Mouse (Mus musculus) C2C12 (cell line): ENCODE results near the gene Gm13275. TPM values are rescaled to one million over a fixed set of nuclear protein-coding genes. Genes with fewer than 3 reads are reported as not detected.
"Not testable (repeated sequence)": the region's sequence is repeated elsewhere in the genome, so short reads cannot be mapped to it uniquely, and the experiment has no call there.

Source experiments
- H3K27me3 ChIP-seq: one replicate; pipeline ENCODE4 v1.6.1; 2011; ENCODE audit not compliant: control insufficient read depth, insufficient read depth, insufficient read length
- H3K36me3 ChIP-seq: one replicate; pipeline ENCODE4 v1.6.1; 2011; ENCODE audit not compliant: control insufficient read depth, insufficient read depth
- H3K4me3 ChIP-seq: one replicate; pipeline ENCODE4 v1.5.1; 2011; ENCODE audit warnings: mild to moderate bottlenecking, control low read depth; ENCODE audit not compliant: poor library complexity, insufficient read depth, severe bottlenecking
- H3K79me2 ChIP-seq: one replicate; pipeline ENCODE4 v1.6.1; 2011; ENCODE audit not compliant: control insufficient read depth, insufficient read depth
- H3K79me3 ChIP-seq: one replicate; pipeline ENCODE4 v1.6.1; 2011; ENCODE audit warnings: low read depth, control low read depth
- H3ac ChIP-seq: one replicate; pipeline ENCODE3; 2011; ENCODE audit warnings: low read depth; ENCODE audit not compliant: control insufficient read depth, insufficient read length
- CEBPB ChIP-seq: IDR thresholded peaks from one replicate; pipeline ENCODE4 v1.6.1; 2011; ENCODE audit warnings: low read depth, mild to moderate bottlenecking, control low read depth, moderate library complexity
- CTCF ChIP-seq: IDR thresholded peaks from one replicate; pipeline ENCODE4 v1.5.1; 2011; ENCODE audit not compliant: control insufficient read depth, insufficient read depth, insufficient read length
- FOSL1 ChIP-seq: IDR thresholded peaks from one replicate; pipeline ENCODE4 v1.8.0; 2011; ENCODE audit warnings: mild to moderate bottlenecking, low read length; ENCODE audit not compliant: poor library complexity, insufficient read depth, severe bottlenecking
- MAX ChIP-seq: IDR thresholded peaks from one replicate; pipeline ENCODE4 v1.6.1; 2011; ENCODE audit warnings: mild to moderate bottlenecking, control low read depth
- MYOD1 ChIP-seq: IDR thresholded peaks from one replicate; pipeline ENCODE4 v1.6.1; 2011; ENCODE audit warnings: low read depth; ENCODE audit not compliant: control insufficient read depth, insufficient read length
- MYOG ChIP-seq: IDR thresholded peaks from one replicate; pipeline ENCODE4 v1.6.1; 2011; ENCODE audit not compliant: control insufficient read depth, insufficient read length; ENCODE audit errors: extremely low read depth
- USF1 ChIP-seq: IDR thresholded peaks from one replicate; pipeline ENCODE4 v1.6.1; 2011; ENCODE audit warnings: low read depth, mild to moderate bottlenecking, control low read depth, moderate library complexity
- long read RNA-seq, 2 experiments: library from polyadenylated mRNA; unstranded; transcript quantifications; one replicate each; pipeline ENCODE4 v2.0.0; 2019 to 2020
- polyA plus RNA-seq: library from polyadenylated mRNA; unstranded; fragments of >200 nt; fragmentation: generic; extraction: Trizol; gene quantifications from one replicate; pipeline ENCODE4 v1.2.1, GENCODE M21; 2012; ENCODE audit warnings: missing spikeins

The Gm13275 gene
- 0.42 TPM for polyA plus RNA-seq
- long read RNA-seq, experiment 1 = 0 reads
- long read RNA-seq, experiment 2 = 0 reads

GRCm38 (mm10) chr4:88793936-88794675 is at the start of gene Gm13275:
Gene Gm13275 (plus strand): TSS chr4:88794487.
- H3K36me3 ChIP-seq, H3ac ChIP-seq, H3K4me3 ChIP-seq, H3K79me2 ChIP-seq, H3K79me3 ChIP-seq, H3K27me3 ChIP-seq: not testable (repeated sequence)

DNA sequence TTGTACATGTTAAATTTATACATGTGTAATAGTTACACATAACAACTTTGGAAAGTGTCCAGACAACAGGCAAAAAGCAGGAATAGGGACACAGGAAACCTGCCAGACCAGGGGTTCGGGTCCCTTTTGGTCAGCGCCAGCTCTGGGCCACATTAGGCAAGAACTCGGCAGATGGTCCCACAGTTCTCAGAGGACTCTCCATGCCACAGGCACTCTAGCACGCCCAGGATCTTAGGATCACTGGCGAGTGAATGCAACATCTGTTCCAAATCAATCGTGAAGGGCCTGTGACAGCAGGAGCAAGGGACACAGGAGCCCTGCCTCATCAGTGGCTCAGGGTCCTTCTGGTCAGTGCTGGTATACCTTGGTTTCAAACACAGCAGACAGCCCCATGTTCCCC is 44.4 kb upstream of the Gm13275 start:
- no peak for TF ChIP-seq MYOD1
- TF ChIP-seq MYOG = no peak
- no peak for TF ChIP-seq USF1
- TF ChIP-seq MAX = no peak
- no peak for TF ChIP-seq FOSL1
- no peak for TF ChIP-seq CTCF
- no peak for TF ChIP-seq CEBPB
- Histone ChIP-seq H3K79me2 (no peaks in the 10 kb centered on the region), H3K79me3 (no peaks in the 10 kb centered on the region), H3K36me3 (no peaks in the 10 kb centered on the region), H3K27me3 (no peaks in the 10 kb centered on the region), H3K4me3 (no peak overlapping the region), H3ac (no peak overlapping the region)

DNA sequence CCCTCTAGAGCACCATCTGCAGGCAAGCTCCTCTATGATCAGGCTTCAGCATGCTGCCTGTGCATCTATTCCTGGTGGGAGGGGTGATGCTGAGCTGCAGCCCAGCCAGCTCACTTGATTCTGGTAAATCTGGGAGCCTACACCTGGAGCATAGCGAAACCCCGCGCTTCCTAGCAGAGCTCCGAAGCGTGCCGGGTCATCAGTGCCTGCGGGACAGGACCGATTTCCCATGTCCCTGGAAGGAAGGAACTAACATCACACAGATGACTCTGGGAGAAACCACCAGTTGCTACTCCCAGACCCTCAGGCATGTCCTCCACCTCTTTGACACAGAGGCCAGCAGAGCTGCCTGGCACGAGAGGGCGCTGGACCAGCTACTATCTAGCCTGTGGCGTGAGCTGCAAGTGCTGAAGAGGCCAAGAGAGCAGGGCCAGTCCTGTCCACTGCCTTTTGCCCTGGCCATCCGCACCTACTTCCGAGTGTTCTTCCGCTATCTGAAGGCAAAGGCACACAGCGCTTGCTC is 39.4 kb upstream of the Gm13275 start, which contains the start of gene Gm13271:
TSS of gene Gm13271 (plus strand) at position 51 of the 523 bp plus-strand sequence.
- not testable (repeated sequence) for H3K79me2 ChIP-seq, H3K4me3 ChIP-seq, H3ac ChIP-seq

GRCm38 (mm10) chr4:88756581-88757513 is 37.4 kb upstream of the Gm13275 start:
- H3K4me3 ChIP-seq, H3K27me3 ChIP-seq, H3ac ChIP-seq, H3K79me2 ChIP-seq, H3K79me3 ChIP-seq, H3K36me3 ChIP-seq: not testable (repeated sequence)

More for the DNA sequence above, 39.4 kb upstream of the Gm13275 start, which contains the start of gene Gm13271:
- not testable (repeated sequence) for H3K27me3 ChIP-seq, H3K36me3 ChIP-seq, H3K79me3 ChIP-seq

DNA sequence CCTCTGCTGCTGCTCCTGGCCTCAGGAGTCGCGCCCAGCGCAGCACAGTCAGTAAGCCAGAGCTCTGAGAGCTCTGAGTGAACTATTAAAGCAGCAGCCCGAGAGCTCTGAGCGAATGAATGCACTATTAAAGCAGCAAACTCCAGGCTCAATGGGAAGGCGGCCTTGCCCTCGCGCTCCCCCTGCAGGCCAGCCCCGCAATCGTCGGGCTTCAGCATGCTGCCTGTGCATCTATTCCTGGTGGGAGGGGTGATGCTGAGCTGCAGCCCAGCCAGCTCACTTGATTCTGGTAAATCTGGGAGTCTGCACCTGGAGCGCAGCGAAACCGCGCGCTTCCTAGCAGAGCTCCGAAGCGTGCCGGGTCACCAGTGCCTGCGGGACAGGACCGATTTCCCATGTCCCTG is 36.7 kb upstream of the Gm13275 start:
- not testable (repeated sequence) for H3K79me2 ChIP-seq, H3K79me3 ChIP-seq, H3K36me3 ChIP-seq, H3K4me3 ChIP-seq, H3ac ChIP-seq, H3K27me3 ChIP-seq

- H3K4me3 ChIP-seq, H3K27me3 ChIP-seq, H3ac ChIP-seq, H3K36me3 ChIP-seq, H3K79me2 ChIP-seq, H3K79me3 ChIP-seq: not testable (repeated sequence)
Observed at GRCm38 (mm10) chr4:88758751-88759150, 35.5 kb upstream of the Gm13275 start.

- H3ac ChIP-seq, H3K79me2 ChIP-seq, H3K79me3 ChIP-seq, H3K36me3 ChIP-seq, H3K27me3 ChIP-seq, H3K4me3 ChIP-seq: not testable (repeated sequence)
Observed at GRCm38 (mm10) chr4:88759610-88760268, 34.5 kb upstream of the Gm13275 start, which contains the start of gene Gm13283. Gene Gm13283 (plus strand): TSS chr4:88760119.

- H3K79me3 ChIP-seq, H3ac ChIP-seq, H3K27me3 ChIP-seq, H3K4me3 ChIP-seq, H3K36me3 ChIP-seq, H3K79me2 ChIP-seq: not testable (repeated sequence)
Observed at GRCm38 (mm10) chr4:88760431-88760830, 33.9 kb upstream of the Gm13275 start.

GRCm38 (mm10) chr4:88761776-88762175 is 32.5 kb upstream of the Gm13275 start:
- H3K36me3 ChIP-seq, H3K79me3 ChIP-seq, H3K27me3 ChIP-seq, H3K4me3 ChIP-seq, H3K79me2 ChIP-seq, H3ac ChIP-seq: not testable (repeated sequence)
